In the genomic region with DNA sequence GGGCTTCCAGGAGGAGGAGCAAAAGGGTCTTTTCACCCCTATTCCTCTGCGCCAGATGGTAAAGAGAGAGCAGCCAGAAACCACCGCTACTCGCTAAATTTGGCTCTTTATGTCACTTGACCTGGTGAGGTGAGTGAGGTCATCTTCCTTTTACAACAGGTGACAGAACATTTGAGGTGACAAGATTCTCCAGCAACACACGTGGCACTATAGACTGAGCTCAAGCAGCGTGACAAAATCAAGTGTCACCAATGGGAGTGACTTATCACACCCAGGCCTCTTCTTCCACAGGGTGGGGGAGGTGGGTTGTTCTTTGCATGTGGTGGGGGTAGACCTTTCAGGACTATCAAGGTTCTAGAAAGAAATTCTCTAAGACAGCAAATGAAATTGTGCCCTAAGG, we compare ENCODE assay signal across 13 mouse cellular contexts.
A peak's percentile ranks its signal among the peaks of the same experiment; 100 is the strongest.
DNase-seq lines count a peak whose midpoint lies in the region; ATAC-seq and TF ChIP-seq lines count a peak whose summit lies in the region.
"Had no signal": no experiment of that assay in that cellular context is flagged by ENCODE, and none has a peak within 500 bp of the region (broad histone marks: within the 10 kb centered on the region; RNA-seq: fewer than 3 reads in every experiment).

No protein-coding gene starts in this region.

- no peak overlapping the region for H3K9ac ChIP-seq in forebrain, embryonic 11.5 days (ENCODE audit: low read length)
- no peak overlapping the region for H3K9ac ChIP-seq in forebrain, embryonic 14.5 days (ENCODE audit: low read length)
- no peak overlapping the region for H3K9ac ChIP-seq in heart, postnatal 0 days (replicated peaks; ENCODE audit: low read depth, low read length)
- no peak overlapping the region for H3K9ac ChIP-seq in neural tube, embryonic 13.5 days

- peak overlapping the region; percentile 57 for H3K27ac ChIP-seq in forebrain, embryonic 11.5 days (ENCODE audit: low read depth, low read length)
- no peak overlapping the region for H3K27ac ChIP-seq in forebrain, embryonic 14.5 days (ENCODE audit: low read depth, low read length)
- peak overlapping the region; percentile 52; the same call in 1 of the 2 replicates for H3K27ac ChIP-seq in heart, postnatal 0 days (ENCODE audit: low read depth)
- H3K27ac ChIP-seq in neural tube, embryonic 13.5 days (replicated peaks) = peak overlapping the region; percentile 46; the same call in 1 of the 2 replicates

- DNase-seq in forebrain, embryonic 11.5 days (ENCODE audit: low spot score) = no peak
- DNase-seq in forebrain, embryonic 14.5 days (ENCODE audit: low spot score) = no peak
- no peak for DNase-seq in heart, postnatal 0 days (ENCODE audit: low spot score)
- no peak for DNase-seq in heart, postnatal 14 days
- DNase-seq in neural tube, embryonic 10.5 days (ENCODE audit: extremely low spot score, low spot score) = no peak
- DNase-seq in thymus, postnatal 10 days (ENCODE audit: low spot score in 2 of 2) = no peak
- DNase-seq: cerebellum, adult 9-11 months; kidney, postnatal 10 days; layer of hippocampus, postnatal 36 days; liver; lung, postnatal 14 days had no signal

- H3K9me3 ChIP-seq in forebrain, embryonic 11.5 days (ENCODE audit: control insufficient read depth, low read length) = no peaks in the 10 kb centered on the region
- H3K9me3 ChIP-seq in forebrain, embryonic 14.5 days (replicated peaks; ENCODE audit: control insufficient read depth, low read length) = no peaks in the 10 kb centered on the region
- H3K9me3 ChIP-seq in heart, postnatal 0 days (replicated peaks; ENCODE audit: control insufficient read depth, low read length) = no peaks in the 10 kb centered on the region
- no peaks in the 10 kb centered on the region for H3K9me3 ChIP-seq in neural tube, embryonic 13.5 days

- no peak for TF ChIP-seq CTCF in heart, postnatal 0 days (IDR thresholded peaks at IDR 0.05; ENCODE audit: low read depth)

- ATAC-seq in forebrain, embryonic 11.5 days (replicated peaks; ENCODE audit: low FRiP score) = no peak
- ATAC-seq in forebrain, embryonic 14.5 days = no peak
- ATAC-seq in heart, postnatal 0 days (ENCODE audit: insufficient read depth, low read depth) = peak; percentile 15; the same call in 1 of the 2 replicates
- ATAC-seq in neural tube, embryonic 13.5 days (ENCODE audit: low read depth) = no peak
- peak; percentile 68 for ATAC-seq in neutrophil, adult 5-6 weeks (ENCODE audit: extremely low read depth, insufficient number of reproducible peaks, low FRiP score, poor library complexity, severe bottlenecking)

- TF ChIP-seq EP300 in heart, postnatal 0 days (IDR thresholded peaks at IDR 0.05; ENCODE audit: low read depth) = no peak

- no peaks in the 10 kb centered on the region for H3K36me3 ChIP-seq in forebrain, embryonic 11.5 days (ENCODE audit: control insufficient read depth, insufficient read depth, low read length)
- H3K36me3 ChIP-seq in forebrain, embryonic 14.5 days (ENCODE audit: control insufficient read depth, insufficient read depth, low read length) = no peaks in the 10 kb centered on the region
- H3K36me3 ChIP-seq in heart, postnatal 0 days (replicated peaks; ENCODE audit: control insufficient read depth, insufficient read depth, low read length) = no peaks in the 10 kb centered on the region
- H3K36me3 ChIP-seq in neural tube, embryonic 13.5 days = no peaks in the 10 kb centered on the region

- peaks cover 42% of the 10 kb centered on the region for H3K4me1 ChIP-seq in forebrain, embryonic 11.5 days (replicated peaks; ENCODE audit: control insufficient read depth, insufficient read depth, low read length)
- H3K4me1 ChIP-seq in forebrain, embryonic 14.5 days (ENCODE audit: control insufficient read depth, insufficient read depth, low read length) = peaks cover 40% of the 10 kb centered on the region
- H3K4me1 ChIP-seq in heart, postnatal 0 days (ENCODE audit: control insufficient read depth, insufficient read depth) = peaks cover 67% of the 10 kb centered on the region
- peaks cover 69% of the 10 kb centered on the region for H3K4me1 ChIP-seq in neural tube, embryonic 13.5 days (replicated peaks)

- 48% methylated on average over 5 of the region's 5 CpGs for WGBS in forebrain, embryonic 11.5 days
- 58% methylated on average over 5 of the region's 5 CpGs for WGBS in forebrain, embryonic 14.5 days
- 34% methylated on average over 5 of the region's 5 CpGs for WGBS in heart, postnatal 0 days
- 57% methylated on average over 5 of the region's 5 CpGs for WGBS in neural tube, embryonic 13.5 days

- intact Hi-C loops in heart, postnatal 14 days (cut with DNase I) = no loop called here

- no peak overlapping the region for H3K4me3 ChIP-seq in forebrain, embryonic 11.5 days (ENCODE audit: low read depth, low read length)
- H3K4me3 ChIP-seq in forebrain, embryonic 14.5 days (ENCODE audit: low read depth, low read length) = no peak overlapping the region
- no peak overlapping the region for H3K4me3 ChIP-seq in heart, postnatal 0 days (ENCODE audit: low read depth, low read length)
- no peak overlapping the region for H3K4me3 ChIP-seq in neural tube, embryonic 13.5 days

- H3K27me3 ChIP-seq in forebrain, embryonic 11.5 days (ENCODE audit: control insufficient read depth, insufficient read depth, low read length) = no peaks in the 10 kb centered on the region
- no peaks in the 10 kb centered on the region for H3K27me3 ChIP-seq in forebrain, embryonic 14.5 days (replicated peaks; ENCODE audit: control insufficient read depth, insufficient read depth, low read length)
- no peaks in the 10 kb centered on the region for H3K27me3 ChIP-seq in heart, postnatal 0 days (ENCODE audit: control insufficient read depth, insufficient read depth, low read length)
- no peaks in the 10 kb centered on the region for H3K27me3 ChIP-seq in neural tube, embryonic 13.5 days

- H3K4me2 ChIP-seq in forebrain, embryonic 11.5 days (ENCODE audit: low read depth, low read length, severe bottlenecking) = no peak overlapping the region
- no peak overlapping the region for H3K4me2 ChIP-seq in forebrain, embryonic 14.5 days (ENCODE audit: low read length)
- no peak overlapping the region for H3K4me2 ChIP-seq in heart, postnatal 0 days (ENCODE audit: low read depth, low read length)
- H3K4me2 ChIP-seq in neural tube, embryonic 13.5 days = no peak overlapping the region

Comparison
In these comparisons a context has a peak if more than half of its experiments do, and no peak if none do; other contexts are left out.
1. ATAC-seq: peak in heart, postnatal 0 days (single experiment) and neutrophil, adult 5-6 weeks (single experiment); none in forebrain, embryonic 11.5 days (single experiment), forebrain, embryonic 14.5 days (single experiment) and neural tube, embryonic 13.5 days (single experiment).